Mouse (Mus musculus) limb, embryonic 14.5 days (tissue): ENCODE results near the gene Ank3. TPM values are rescaled to one million over a fixed set of nuclear protein-coding genes. Genes with fewer than 3 reads are reported as not detected.

Experiments
- ATAC-seq: fragments of 200-750 bp; cut with Nextera tagmentation; 2 replicates; pipeline ENCODE4 v1.8.0; 2017; ENCODE audit warnings: low read depth, moderate number of reproducible peaks, moderate TSS enrichment; ENCODE audit not compliant: low FRiP score
- DNase-seq: peaks from one replicate; pipeline ENCODE4 v3.0.0-alpha.2; 2015; ENCODE audit warnings: low spot score
- H3K27ac ChIP-seq: fragments of 300-500 bp; sonication (generic); replicated peaks from 2 replicates; pipeline ENCODE4 v1.5.1; 2014; ENCODE audit warnings: low read depth, mild to moderate bottlenecking, low read length, moderate library complexity, mixed read lengths
- H3K27me3 ChIP-seq: fragments of 300-500 bp; sonication (generic); 2 replicates; pipeline ENCODE4 v1.6.1; 2014; ENCODE audit warnings: low read length, mixed read lengths; ENCODE audit not compliant: control insufficient read depth, insufficient read depth
- H3K36me3 ChIP-seq: fragments of 300-500 bp; sonication (generic); 2 replicates; pipeline ENCODE4 v1.6.1; 2014; ENCODE audit warnings: mild to moderate bottlenecking, low read length, moderate library complexity, mixed read lengths; ENCODE audit not compliant: control insufficient read depth, insufficient read depth
- H3K4me1 ChIP-seq: fragments of 300-500 bp; sonication (generic); 2 replicates; pipeline ENCODE4 v1.6.1; 2014; ENCODE audit warnings: antibody characterized with exemption, low read length, mixed read lengths; ENCODE audit not compliant: control insufficient read depth, insufficient read depth
- H3K4me2 ChIP-seq: fragments of 300-500 bp; sonication (generic); replicated peaks from 2 replicates; pipeline ENCODE4 v1.6.1; 2014; ENCODE audit warnings: low read depth, mild to moderate bottlenecking, low read length, moderate library complexity; ENCODE audit not compliant: severe bottlenecking
- H3K4me3 ChIP-seq: fragments of 300-500 bp; sonication (generic); replicated peaks from 2 replicates; pipeline ENCODE4 v1.5.1; 2014; ENCODE audit warnings: low read length
- H3K9ac ChIP-seq: fragments of 300-500 bp; sonication (generic); 2 replicates; pipeline ENCODE4 v1.6.1; 2014; ENCODE audit warnings: mild to moderate bottlenecking, low read depth, low read length, moderate library complexity; ENCODE audit not compliant: severe bottlenecking
- H3K9me3 ChIP-seq: fragments of 300-500 bp; sonication (generic); 2 replicates; pipeline ENCODE4 v1.6.1; 2016; ENCODE audit warnings: low read length; ENCODE audit not compliant: control insufficient read depth
- POLR2A ChIP-seq: fragments of 200-500 bp; IDR thresholded peaks from 2 replicates; pipeline ENCODE4 v1.8.0; 2012; ENCODE audit warnings: inconsistent platforms, mild to moderate bottlenecking, moderate library complexity, borderline replicate concordance; ENCODE audit not compliant: insufficient read depth, insufficient read length; ENCODE audit errors: extremely low read depth
- WGBS: fragments of 180-500 bp; shearing (Covaris S2); extraction: QIAGEN DNeasy Blood & Tissue Kit; methylation state at CpG from one replicate; pipeline ENCODE4 v1.1.7; 2014; 5-methylcytosine and 5-hydroxymethylcytosine counted together
- polyA plus RNA-seq, 2 experiments: library from polyadenylated mRNA; depleted of rRNA in 1 of 2; stranded (reverse) in 1 of 2; unstranded in 1 of 2; fragments of >200 nt; fragmentation: Nextera tagmentation in 1 of 2; extraction: Ambion mirVana in 1 of 2; gene quantifications; 2 replicates each; pipeline versions ENCODE4 v1.2.1 to v1.2.3; 2012 to 2014

The Ank3 gene
- polyA plus RNA-seq, 2 experiments: 14.8 to 25.2 TPM

- no peaks in the 10 kb centered on the region for H3K36me3 ChIP-seq
- WGBS: 46% methylated on average over 1 of the region's 1 CpGs
- no peaks in the 10 kb centered on the region for H3K9me3 ChIP-seq
- no peak overlapping the region for H3K4me2 ChIP-seq
- no peaks in the 10 kb centered on the region for H3K27me3 ChIP-seq
- H3K4me1 ChIP-seq: peaks cover 18% of the 10 kb centered on the region
- no peak overlapping the region for H3K4me3 ChIP-seq
- DNase-seq (no peak), ATAC-seq (no peak)
- H3K9ac ChIP-seq: no peak overlapping the region
- H3K27ac ChIP-seq: no peak overlapping the region
- no peak for TF ChIP-seq POLR2A
Observed at GRCm38 (mm10) chr10:69731863-69732262, 333.3 kb downstream of the Ank3 start.

GRCm38 (mm10) chr10:69736241-69736640 is 337.7 kb downstream of the Ank3 start:
- peaks cover 14% of the 10 kb centered on the region for H3K4me1 ChIP-seq
- H3K9me3 ChIP-seq: no peaks in the 10 kb centered on the region
- no peak overlapping the region for H3K4me2 ChIP-seq

GRCm38 (mm10) chr10:69738741-69739271 is 340.2 kb downstream of the Ank3 start:
- Histone ChIP-seq H3K4me3 (no peak overlapping the region), H3K36me3 (no peaks in the 10 kb centered on the region), H3K9ac (no peak overlapping the region), H3K9me3 (no peaks in the 10 kb centered on the region), H3K27me3 (no peaks in the 10 kb centered on the region), H3K27ac (peak overlapping the region; percentile 39), H3K4me2 (peak overlapping the region; percentile 23; the same call in 1 of the 2 replicates), H3K4me1 (peaks cover 10% of the 10 kb centered on the region; the same call in 1 of the 2 replicates)
- 24% methylated on average over 5 of the region's 5 CpGs for WGBS
- ATAC-seq (peak; percentile 34; the same call in 1 of the 2 replicates), DNase-seq (peak; percentile 59)
- no peak for TF ChIP-seq POLR2A

More at GRCm38 (mm10) chr10:69736241-69736640, 337.7 kb downstream of the Ank3 start:
- no peak for ATAC-seq
- no peaks in the 10 kb centered on the region for H3K36me3 ChIP-seq
- WGBS: 51% methylated on average over 7 of the region's 7 CpGs
- DNase-seq: no peak
- no peak for TF ChIP-seq POLR2A
- no peak overlapping the region for H3K27ac ChIP-seq
- H3K4me3 ChIP-seq: no peak overlapping the region
- no peaks in the 10 kb centered on the region for H3K27me3 ChIP-seq
- no peak overlapping the region for H3K9ac ChIP-seq

- TF ChIP-seq POLR2A: no peak
- Histone ChIP-seq H3K27ac (no peak overlapping the region), H3K36me3 (no peaks in the 10 kb centered on the region), H3K9me3 (no peaks in the 10 kb centered on the region), H3K4me2 (no peak overlapping the region), H3K27me3 (no peaks in the 10 kb centered on the region), H3K9ac (no peak overlapping the region), H3K4me3 (no peak overlapping the region), H3K4me1 (peaks cover 23% of the 10 kb centered on the region)
- no peak for DNase-seq
- WGBS: 81% methylated on average over 3 of the region's 3 CpGs
- no peak for ATAC-seq
Observed at GRCm38 (mm10) chr10:69742528-69742927, 344.0 kb downstream of the Ank3 start.

GRCm38 (mm10) chr10:69744181-69744580 is 345.6 kb downstream of the Ank3 start:
- 46% methylated on average over 8 of the region's 8 CpGs for WGBS
- no peak overlapping the region for H3K27ac ChIP-seq
- no peak for TF ChIP-seq POLR2A

GRCm38 (mm10) chr10:69744871-69745270 is 346.3 kb downstream of the Ank3 start:
- TF ChIP-seq POLR2A: no peak
- Histone ChIP-seq H3K4me1 (peaks cover 17% of the 10 kb centered on the region), H3K4me2 (no peak overlapping the region), H3K9ac (no peak overlapping the region; the same call in 1 of the 2 replicates), H3K36me3 (no peaks in the 10 kb centered on the region), H3K4me3 (no peak overlapping the region), H3K27ac (no peak overlapping the region), H3K27me3 (no peaks in the 10 kb centered on the region), H3K9me3 (no peaks in the 10 kb centered on the region)
- 72% methylated on average over 5 of the region's 5 CpGs for WGBS
- DNase-seq: no peak
- no peak for ATAC-seq

More at GRCm38 (mm10) chr10:69744181-69744580, 345.6 kb downstream of the Ank3 start:
- H3K4me2 ChIP-seq: no peak overlapping the region
- ATAC-seq (no peak; the same call in 1 of the 2 replicates), DNase-seq (peak; percentile 36)
- no peaks in the 10 kb centered on the region for H3K27me3 ChIP-seq
- no peak overlapping the region for H3K4me3 ChIP-seq
- no peaks in the 10 kb centered on the region for H3K9me3 ChIP-seq
- no peak overlapping the region for H3K9ac ChIP-seq
- no peaks in the 10 kb centered on the region for H3K36me3 ChIP-seq
- H3K4me1 ChIP-seq: peaks cover 17% of the 10 kb centered on the region
